Mouse (Mus musculus): ENCODE data around the gene 1700001O22Rik. TPM values are rescaled to one million over a fixed set of nuclear protein-coding genes. Genes with fewer than 3 reads are reported as not detected.

The 1700001O22Rik gene
- total RNA-seq (2021) = 1 to 10 TPM in 1 of 2 experiments, under 1 TPM in 1; 0.93 to 1.7 TPM

DNA sequence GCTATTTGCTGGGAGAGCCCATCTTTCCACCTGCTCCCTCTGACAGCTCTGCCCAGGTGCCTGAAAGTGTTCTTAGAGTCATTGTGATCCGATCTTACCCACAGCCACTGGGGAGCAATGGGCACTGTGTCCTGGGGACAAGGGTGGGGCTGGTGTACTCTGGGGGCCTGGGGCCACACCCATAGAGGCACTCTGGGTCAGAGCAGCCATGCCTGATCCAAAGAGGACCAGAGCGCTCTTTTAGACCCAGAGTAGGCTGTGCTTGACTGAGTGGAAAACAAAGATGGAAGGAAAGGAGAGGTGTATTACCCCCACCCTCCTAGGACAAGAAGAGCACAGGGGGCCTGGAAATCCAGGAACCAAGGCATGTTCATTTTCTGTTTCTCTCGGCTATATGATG is at the start of gene 1700001O22Rik:
1700001O22Rik (minus strand) TSS at position 58 of the 400 bp plus-strand sequence.
- DNase-seq = no peak
- intact Hi-C loops (cut with DNase I) = no loop called here

DNA sequence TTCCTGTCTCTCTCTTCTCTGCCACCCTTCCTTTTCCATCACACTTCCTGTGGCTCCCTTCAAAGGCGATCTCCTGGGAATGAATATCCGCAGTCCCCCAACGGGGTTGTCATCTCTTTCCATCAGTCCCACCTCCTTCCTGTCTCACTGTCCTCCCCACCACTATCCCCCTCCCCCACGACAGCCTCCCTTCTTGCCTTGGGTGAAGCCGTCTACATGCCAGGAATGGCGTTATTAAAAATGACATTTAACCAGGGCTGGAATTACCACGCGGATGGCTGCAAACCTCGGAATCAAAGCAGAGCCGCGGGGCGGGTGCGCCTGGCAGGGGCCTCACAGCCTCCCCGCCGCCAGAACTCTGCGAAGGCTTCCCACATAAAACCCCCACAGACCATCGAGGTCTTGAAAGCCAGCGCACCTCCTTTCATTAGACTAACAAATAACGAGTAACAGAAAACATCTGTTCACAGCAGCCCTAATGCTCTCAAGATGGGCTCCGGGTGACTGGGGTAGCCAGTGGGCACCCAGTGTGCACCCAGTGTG is 49.4 kb upstream of the 1700001O22Rik start:
- DNase-seq = no peak
- intact Hi-C loops (cut with DNase I) = no loop called here

DNA sequence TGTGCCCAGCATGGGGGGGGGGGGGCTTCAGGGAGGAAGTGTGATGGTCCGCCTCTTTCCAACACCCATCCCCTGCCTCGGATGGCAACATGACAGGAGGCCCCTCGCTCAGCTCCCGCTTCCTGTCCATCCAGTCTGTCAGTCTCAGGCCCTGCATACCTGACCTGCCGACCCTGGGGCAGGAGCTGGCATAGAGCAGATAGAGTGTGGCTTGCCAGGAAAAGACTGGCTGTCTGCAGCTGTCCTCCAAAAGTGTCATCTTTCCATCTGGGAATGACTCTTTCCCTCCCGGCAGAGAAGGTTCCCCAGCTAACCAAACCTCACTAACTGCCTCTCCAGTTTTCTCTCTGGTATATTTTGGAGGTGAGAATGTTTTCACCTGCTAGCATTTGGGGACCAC is 47.1 kb upstream of the 1700001O22Rik start:
- no peak for DNase-seq
- intact Hi-C loops (cut with DNase I) = no loop called here

DNA sequence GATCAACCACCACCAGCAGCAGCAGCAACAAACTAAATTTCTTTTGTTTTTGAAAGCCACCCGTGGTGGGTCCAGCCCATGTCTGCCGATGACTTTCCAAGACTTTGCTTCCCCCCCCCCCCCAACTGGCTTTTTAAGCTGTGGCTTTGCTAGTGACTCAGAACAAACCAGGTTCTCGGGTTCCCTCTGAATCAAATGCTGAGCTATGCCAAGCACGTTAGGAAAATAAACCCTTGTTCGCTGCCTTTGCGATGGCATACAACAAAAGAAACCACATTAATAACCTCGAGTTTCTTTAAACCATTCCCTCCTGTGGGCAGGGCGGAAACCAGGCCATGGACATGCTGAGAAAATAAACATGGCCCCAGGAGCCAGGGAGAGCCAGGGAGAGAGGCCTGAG is 44.7 kb upstream of the 1700001O22Rik start:
- intact Hi-C loops (cut with DNase I) = no loop called here
- no peak for DNase-seq

DNA sequence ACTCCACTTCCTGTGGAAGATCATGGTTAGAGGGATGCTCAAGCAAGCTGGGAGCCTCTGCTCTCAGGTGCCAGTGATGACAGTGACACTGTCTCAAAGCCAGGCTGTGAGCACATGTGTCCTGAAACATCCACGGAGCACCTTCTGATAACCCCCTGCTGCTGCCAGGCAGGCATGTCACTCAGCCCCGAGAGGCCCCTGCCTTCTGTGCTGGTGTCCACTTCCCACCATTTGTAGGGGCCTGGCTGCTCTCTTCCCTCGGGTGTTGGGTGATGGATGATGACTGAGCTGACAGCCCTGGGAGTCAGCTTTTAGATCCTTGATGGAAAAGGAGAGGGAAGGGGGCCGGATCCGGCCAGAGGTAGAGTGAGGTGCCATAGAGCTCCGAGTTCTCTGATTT is 43.3 kb upstream of the 1700001O22Rik start:
- no peak for DNase-seq

DNA sequence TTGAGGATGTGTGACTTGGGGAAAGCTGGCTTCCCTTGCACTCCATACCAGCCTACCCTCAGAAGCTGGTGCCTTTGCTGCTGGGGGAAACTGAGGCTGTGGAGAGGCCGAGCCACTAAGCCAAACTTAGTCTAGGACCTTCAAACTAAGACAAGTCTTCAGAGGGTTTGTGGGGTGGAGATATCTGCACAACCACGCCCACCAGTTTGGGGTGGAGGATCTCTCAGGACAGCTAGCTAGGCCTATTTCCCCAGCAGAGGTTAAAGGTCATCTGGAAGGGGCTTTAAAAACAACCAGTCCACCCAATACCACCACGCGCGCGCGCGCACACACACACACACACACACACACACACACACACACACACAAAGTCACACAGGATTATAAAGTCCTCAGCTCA is 42.8 kb upstream of the 1700001O22Rik start:
- intact Hi-C loops (cut with DNase I) = no loop called here
- DNase-seq = no peak

More for the DNA sequence above, 43.3 kb upstream of the 1700001O22Rik start:
- intact Hi-C loops (cut with DNase I) = no loop called here

DNA sequence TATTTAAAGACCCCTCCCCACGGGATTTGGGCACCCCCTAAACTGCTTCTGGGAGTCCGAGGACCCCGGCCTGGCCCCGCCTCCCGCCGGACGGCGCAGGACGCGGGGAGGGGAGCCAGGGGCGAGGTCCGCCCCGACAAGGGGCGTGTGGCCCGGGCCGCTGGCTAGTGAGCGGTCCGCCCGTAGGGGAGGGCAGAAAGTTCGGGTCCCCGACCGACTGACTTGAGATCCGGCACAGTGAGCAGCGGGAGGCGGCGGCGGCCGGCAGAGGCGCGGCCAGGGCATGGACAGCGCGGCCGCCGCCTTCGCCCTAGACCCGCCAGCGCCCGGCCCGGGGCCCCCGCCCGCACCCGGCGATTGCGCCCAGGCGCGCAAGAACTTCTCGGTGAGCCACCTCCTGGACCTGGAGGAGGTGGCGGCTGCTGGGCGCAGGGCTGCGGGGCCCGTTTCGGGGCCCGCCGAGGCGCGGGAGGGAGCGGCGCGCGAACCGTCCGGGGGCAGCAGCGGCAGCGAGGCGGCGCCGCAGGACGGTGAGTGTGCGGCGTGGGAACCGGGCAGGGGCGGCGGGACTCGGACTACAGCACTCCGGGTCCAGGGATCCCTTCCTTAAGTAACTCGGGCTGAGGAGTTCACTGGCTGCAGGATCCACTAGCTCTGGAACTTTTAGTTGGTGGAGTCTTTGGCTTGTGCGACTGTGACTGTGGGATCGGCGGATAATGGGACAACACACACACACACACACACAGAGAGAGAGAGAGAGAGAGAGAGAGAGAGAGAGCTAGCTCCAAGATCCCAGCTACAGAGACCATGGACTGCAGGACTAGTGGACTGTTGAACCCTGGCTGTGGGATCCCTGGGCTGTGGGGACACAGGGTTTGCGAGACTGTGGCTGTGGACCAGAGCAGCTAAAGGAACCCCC is 42.0 kb upstream of the 1700001O22Rik start:
- intact Hi-C loops (cut with DNase I) = no loop called here
- DNase-seq = peak in 1 of 2 experiments; percentile 46

DNA sequence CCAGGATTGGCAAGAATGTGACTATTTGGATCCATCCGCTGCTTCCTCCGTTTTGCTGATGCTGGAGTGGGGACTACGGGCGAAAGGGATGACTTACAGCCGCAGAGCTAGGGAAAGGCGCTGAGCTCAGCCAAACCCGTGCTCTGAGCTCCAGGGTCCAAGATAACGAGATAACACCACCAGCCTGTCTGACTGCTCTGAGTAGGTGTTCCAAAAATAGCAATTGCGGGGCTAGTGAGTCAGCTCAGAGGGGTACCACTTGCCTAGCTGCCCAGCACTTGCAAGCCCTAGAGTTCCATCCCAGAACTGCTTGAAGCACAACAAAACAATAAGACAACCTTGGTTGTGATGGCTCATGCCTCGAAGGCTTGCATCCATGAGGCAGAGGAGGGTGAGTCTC is 39.2 kb upstream of the 1700001O22Rik start:
- DNase-seq = no peak
- intact Hi-C loops (cut with DNase I) = no loop called here

DNA sequence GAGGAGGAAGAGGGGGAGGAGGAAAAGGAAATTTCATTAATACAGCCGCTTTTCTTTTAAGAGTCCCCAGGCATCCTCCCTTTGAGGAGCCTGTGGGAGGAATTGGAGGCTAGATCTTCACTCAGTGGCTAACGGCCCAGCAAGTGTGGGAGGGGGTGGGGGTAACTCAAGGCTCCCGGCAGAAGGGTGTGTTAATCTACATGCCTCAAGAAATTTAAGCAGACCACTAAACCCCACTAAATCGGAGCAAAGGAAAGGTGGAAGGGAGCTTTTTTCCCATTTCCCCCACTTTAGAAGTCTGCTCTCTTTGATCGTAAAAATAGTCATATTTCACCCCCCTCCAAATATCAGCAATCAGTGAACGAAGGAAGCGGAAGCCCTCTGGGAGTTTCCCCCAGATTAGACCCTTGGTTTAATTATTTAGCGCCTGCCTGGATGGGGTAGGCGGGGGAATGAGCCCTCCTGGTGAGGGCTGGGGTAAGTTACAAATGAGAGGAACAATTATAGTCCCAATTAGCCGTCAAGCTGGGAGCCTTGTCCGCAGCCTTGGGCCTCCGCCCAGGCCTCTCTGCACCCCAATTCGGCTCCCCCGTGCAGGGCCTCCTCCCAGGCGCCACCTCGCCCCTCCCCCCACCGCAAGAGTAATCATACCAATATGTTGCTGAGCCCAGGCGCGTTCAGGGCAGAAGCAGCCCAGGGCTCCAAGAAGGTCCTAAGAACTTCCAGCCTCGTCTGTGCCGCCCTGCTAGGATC is 33.0 kb upstream of the 1700001O22Rik start:
- DNase-seq = no peak
- intact Hi-C loops (cut with DNase I) = no loop called here

DNA sequence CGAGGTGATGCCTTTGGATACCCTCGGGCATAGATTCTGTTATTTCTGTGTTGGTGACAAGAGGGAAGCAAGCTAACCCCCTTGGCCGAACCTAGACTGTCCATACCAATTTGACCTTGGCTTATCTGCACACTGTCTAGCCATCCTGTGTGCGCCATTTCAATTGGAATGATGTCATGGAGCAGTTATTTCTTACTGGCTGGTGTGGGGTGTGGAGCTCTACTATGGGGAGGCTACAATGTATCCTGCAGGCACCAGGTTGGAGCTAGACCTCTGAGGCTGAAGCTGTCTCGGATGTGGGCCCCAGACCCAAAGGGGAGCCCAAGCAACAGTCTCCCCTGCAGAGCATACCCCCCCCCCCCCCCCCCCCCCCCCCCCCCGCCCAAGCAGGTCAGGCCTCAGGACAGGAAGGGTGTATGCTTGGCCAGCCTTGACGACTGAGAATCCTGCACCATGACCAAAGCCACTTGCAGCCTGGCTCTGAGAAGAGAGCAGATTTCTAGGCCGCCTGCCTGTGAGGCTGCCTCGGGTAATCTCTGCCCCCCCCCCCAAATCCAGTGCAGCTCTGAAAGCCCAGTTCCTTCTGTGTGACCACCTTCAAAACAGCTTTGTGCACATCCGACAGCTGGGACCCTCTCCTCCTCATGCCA is 31.0 kb upstream of the 1700001O22Rik start, which contains the start of gene Prrx2:
Prrx2 (plus strand) TSS at position 600 of the 650 bp plus-strand sequence.
- intact Hi-C loops (cut with DNase I) = no loop called here
- DNase-seq = no peak

DNA sequence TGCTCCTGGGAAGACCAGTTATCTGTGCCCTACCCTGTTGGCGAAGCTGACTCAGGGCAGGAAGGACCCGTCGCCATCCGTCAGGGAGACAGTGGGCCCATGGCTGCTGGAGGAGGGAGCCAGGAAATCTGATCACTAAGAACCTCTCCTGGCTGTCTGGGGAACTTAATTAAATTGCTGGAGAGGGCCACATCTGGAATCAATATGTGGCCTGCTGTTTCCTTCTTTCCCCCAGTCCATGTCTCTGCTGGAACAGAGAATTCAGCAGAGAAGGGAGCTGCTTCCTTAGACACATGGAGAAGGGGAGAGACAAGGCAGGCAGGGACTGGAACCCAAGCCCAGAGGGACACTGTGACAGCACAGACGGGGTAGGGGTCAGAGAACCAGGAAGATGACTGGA is 30.2 kb upstream of the 1700001O22Rik start:
- DNase-seq = no peak
- intact Hi-C loops (cut with DNase I) = no loop called here

DNA sequence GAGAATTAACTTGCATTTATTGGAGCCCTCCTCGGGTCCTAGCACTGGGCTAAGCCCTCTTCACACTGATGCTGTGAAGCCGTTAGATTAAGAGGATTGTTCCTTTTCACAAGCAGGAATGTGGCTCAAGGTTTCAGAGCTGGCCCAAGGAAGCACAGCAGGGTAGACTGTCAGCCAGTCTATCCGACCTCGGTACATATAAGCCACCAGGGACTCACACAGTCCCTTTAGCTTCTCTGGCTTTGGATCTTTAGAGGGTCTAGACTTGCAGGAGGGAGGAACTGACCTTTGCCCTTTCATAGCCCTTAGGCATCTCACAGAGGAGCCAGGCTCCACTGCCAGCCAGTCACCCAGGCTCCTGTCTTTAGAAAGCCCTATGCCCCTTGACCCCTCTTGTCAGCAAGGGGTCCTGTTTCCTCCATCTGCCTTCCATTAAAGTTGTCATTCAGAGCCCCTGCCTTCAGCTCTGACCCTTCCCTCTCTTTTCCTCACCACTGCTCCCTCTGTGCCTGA is 26.9 kb upstream of the 1700001O22Rik start, which contains the start of gene Asb6:
Asb6 (minus strand) TSS at position 51 of the 513 bp plus-strand sequence.
- no peak for DNase-seq
- intact Hi-C loops (cut with DNase I) = no loop called here

DNA sequence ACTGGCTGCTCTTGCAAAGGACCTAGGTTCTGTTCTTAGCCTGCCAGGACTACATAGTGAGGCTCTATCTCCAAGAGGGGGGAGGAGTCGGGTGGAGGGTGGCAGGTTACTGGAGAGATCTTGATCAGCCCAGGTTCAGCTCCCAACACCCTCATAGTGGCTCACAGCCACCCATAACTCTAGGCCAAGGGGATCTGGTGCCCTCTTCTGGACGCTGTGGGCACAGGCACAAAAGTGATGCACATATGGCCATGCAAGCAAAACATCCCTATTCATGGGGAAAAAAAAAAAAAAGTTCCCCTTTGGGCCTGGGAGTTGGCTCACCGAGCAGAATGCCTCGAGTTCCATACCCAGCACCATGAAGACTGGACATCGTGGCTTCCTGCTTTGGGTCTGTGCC is 25.9 kb upstream of the 1700001O22Rik start:
- intact Hi-C loops (cut with DNase I) = loop anchor here (2.0 kb wide), 1 partner anchor 105 kb away; no protein-coding TSS in a partner anchor
- no peak for DNase-seq

DNA sequence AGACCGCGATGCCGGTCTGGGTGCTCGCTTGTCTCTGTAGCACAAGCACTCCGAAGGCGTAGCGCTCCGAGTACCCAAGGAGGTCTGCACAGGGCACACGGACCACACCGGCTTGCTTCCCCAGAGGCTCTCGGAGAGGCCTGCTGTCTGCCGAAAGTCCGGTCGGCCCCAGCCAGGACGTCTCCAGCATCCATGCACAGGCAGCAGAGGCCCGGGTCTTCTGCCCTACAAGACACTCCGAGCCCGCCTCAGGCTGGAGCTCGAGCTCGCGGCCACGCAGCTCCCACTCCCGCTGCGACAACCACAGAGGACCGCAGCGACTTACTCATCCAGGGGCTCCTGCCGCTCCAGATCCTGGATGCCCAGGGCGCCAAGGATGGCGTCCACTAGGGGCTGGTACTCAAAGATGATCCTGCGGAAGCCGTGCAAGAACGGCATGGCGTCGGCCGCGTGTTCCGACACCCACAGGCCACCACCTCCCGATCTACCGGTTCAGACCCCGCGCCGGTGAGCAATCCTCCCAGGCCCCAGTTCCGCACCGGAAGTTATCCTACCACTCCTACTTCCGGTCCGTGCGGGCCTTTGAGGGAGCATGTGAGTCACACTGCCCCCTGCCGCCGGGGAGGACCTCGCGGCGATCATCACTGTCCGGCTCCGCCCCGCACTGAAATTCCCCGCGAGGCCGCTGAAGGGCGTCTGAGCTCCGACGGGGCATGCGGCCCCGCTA is 24.5 kb upstream of the 1700001O22Rik start:
- peak; percentile 96 to 99 for DNase-seq
- intact Hi-C loops (cut with DNase I) = loop anchor here (2.0 kb wide), 1 partner anchor 107 kb away; no protein-coding TSS in a partner anchor

DNA sequence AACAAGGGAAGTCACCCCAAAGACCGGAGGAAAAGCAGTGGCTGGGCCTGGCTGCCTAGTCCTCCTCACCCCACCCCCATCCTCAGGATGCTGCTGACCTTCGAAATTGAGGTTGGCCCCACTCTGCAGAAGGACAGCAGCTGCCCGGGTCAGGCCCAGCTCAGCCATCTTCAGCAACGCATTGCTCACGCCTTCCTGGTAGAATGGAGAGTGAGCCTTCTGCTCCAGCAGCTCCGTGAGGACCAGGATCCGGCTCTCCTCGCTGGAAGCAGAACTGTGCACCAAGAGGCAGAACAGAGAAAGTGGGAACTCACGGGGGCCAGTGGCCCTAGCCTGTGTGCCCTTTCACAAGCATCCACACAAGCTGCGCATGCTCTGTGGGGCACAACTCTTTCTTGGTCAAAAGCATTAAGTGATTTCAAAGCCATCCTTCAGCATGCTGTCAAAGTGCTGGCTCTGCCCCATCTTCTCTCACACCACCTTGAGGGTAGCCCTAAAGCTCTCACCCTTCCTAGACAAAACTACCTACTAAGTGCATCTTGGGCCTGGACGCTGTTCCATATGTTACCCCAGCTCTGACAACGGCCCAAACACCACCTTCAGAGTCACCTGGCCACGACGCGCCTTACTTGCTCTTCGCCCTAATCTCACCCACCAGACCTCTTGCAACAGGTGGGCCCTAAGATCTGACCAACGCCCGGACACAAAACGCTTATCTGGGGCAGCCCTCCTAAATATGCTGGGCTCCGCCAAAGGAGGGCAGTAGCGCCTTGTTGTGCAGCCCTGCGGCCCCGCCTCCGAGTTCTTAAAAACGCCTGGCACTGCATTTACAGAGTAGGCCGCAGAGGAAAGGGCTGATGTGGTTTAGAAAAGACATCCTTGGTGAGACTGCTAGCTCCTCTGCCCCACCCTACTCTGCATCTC is 23.6 kb upstream of the 1700001O22Rik start:
- intact Hi-C loops (cut with DNase I) = no loop called here
- peak; percentile 43 to 57 for DNase-seq

DNA sequence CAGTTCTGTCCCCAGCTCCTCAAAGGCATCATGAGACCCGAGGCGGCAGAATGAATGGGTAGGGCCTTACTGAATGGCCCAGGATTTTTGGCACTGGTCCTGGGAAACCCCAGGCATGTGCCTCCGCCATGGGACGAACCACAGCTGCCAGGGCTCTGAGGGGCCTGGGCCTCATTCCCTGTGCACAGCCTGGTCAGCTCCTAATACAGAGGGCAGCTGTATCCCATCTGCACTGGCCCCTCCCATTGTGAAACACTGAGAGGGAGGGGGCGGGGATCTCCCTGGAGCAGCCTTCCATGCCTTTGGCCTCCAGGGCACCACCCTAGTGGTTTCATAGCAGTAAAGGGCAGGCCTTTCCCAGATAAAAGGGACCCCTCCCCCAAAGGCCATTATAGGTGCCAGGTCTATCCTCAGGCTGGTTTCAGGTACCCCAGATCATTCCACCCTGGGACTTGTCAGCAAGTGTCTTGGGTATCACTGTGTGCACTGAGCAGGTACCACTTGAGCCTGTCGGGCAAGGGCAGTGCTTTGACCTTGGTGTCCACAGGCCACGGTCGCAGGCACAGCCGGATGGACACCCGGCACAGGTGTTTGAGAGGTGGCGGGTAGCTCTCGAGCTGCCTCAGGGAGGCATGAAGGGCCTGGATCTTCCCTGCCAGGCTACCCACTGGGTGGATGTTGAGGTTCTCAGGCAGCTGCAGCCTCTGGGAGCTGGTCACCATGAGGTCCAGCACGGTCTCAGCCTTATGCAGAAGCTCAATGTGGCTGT is 20.1 kb upstream of the 1700001O22Rik start:
- intact Hi-C loops (cut with DNase I) = no loop called here
- DNase-seq = peak; percentile 65 to 72

DNA sequence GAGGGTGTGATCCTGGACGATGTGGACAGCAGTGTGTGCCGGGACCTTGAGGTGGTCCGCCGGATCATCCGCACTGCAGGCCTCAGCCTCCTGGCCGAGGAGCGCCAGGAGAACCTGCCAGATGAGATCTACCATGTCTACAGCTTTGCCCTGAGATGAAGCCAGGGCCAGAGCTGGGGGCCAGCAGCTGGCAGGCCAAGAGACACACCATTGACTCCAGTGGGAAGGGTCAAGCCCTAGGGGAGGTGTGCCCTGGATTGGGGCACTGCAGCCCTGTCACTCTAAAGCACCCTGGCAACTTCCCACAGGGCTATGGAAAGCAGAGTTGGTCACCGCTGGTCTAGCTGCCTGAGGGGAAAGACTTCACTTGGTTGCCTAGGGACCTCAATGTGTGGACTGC is 19.0 kb upstream of the 1700001O22Rik start:
- no peak for DNase-seq
- intact Hi-C loops (cut with DNase I) = no loop called here

DNA sequence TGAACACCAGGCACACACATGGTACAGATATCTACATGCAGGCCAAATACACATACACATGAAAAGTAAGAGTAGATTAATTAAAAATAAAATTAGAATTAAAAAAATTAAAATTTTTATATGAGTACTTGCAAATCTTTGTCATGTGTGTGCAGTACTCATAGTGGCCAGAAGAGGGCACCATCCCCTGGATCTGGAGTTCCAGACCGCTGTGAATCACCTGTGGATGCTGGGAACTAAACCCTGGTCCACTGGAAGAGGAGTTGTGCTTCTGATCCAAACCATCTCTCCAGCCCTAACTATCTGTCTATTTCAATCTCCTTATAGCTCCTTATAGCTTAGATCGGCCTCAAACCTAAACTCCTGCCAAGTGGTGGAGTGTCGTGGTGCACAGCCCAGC is 17.6 kb upstream of the 1700001O22Rik start:
- intact Hi-C loops (cut with DNase I) = no loop called here
- no peak for DNase-seq
